Mouse (Mus musculus): ENCODE results near the gene Cdh4. TPM values are rescaled to one million over a fixed set of nuclear protein-coding genes. Genes with fewer than 3 reads are reported as not detected.

Gene Cdh4
- polyA plus RNA-seq, 1 experiment: 3.1 TPM

- DNase-seq (ENCODE audit: low spot score): no peak
These were observed 287.6 kb downstream of the Cdh4 start for GRCm38 (mm10) chr2:179729802-179730201.

- no peak for DNase-seq (ENCODE audit: low spot score)
These were observed 291.1 kb downstream of the Cdh4 start for GRCm38 (mm10) chr2:179733141-179733831.

GRCm38 (mm10) chr2:179742419-179742818, 300.2 kb downstream of the Cdh4 start:
- DNase-seq (ENCODE audit: low spot score): no peak

GRCm38 (mm10) chr2:179742828-179743227, 300.6 kb downstream of the Cdh4 start:
- no peak for DNase-seq (ENCODE audit: low spot score)

DNA sequence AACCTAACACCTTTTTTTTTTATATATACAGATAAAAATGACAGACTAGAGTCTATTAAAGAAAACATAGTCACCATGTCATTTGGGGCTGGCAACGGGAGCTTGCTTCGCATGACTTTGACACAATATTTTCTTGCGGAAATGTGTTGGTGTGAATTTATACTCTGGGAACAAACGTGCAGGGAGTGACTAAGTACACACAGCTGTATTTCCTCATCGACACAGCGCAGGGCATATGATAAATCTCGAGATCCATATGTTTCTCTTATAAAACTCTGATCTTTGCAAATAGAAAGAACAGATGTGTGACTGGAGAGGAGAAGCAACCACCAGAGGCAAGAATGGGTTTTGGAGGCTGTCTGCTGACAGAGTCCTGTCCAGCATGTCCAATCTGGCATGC, 304.3 kb downstream of the Cdh4 start:
- no peak for DNase-seq (ENCODE audit: low spot score)

- no peak for DNase-seq (ENCODE audit: low spot score)
These were observed 307.2 kb downstream of the Cdh4 start for GRCm38 (mm10) chr2:179749399-179749798.

DNA sequence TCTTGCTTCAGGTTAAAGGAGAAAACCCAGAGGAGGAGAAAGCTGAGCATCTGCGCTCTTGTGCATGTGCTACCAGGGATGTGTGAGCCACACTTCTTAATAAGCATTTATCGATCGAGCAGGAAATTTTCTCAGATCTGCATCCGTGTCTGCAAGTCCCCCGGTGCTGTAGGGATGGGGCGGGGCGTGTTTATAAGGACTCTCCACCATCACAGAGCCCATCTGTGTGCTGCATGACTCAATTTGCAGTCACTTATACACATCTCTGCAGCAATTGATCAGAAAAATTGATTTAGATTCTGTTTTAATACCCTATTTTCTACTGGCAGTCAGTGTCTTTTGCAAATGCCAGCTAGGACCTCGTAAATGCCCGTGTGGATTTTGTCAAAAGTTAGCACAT, 311.6 kb downstream of the Cdh4 start:
- DNase-seq (ENCODE audit: low spot score): no peak

- DNase-seq (ENCODE audit: low spot score): no peak
These were observed 312.5 kb downstream of the Cdh4 start for GRCm38 (mm10) chr2:179754776-179755175.

DNA sequence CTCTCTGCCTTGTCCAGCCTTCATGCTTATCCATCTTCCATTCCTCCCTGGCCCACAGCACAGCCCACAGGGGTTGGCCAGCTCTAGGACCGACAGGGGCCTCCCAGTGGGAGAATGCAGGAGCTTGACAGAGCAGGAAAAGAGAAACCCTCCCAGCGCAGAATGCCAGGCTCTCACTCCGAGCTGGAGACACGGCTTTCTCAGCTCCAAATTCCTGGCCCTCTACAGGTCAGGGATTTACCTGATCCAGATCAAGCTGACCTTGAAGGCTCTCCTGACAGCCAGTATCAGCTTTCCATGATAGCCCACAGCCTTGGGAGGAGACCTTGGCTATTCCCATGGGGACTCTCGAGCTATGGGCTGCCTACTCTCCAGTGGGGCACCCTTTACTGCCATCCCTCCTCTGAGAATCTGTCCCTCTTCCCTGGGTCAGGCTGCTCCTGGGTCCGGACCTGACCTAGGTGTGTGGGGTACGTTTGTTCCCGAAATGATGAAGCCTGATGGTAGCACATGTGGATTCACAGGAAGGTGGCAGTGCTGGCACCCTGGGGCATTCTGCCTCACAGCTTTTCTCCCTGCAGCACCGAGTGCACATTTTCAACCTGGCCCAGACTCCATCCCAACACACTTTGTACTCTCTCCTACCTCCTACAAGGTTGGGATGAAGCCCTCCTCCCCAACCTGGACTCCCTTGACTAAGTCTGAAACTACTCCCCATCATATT, 319.6 kb downstream of the Cdh4 start:
- DNase-seq (ENCODE audit: low spot score): no peak

GRCm38 (mm10) chr2:179762521-179763305, 320.5 kb downstream of the Cdh4 start:
- DNase-seq (ENCODE audit: low spot score): no peak

- DNase-seq (ENCODE audit: low spot score): no peak
These were observed 322.2 kb downstream of the Cdh4 start for GRCm38 (mm10) chr2:179764460-179764859.

- no peak for DNase-seq (ENCODE audit: low spot score)
These were observed 324.7 kb downstream of the Cdh4 start for GRCm38 (mm10) chr2:179766664-179767526.

DNA sequence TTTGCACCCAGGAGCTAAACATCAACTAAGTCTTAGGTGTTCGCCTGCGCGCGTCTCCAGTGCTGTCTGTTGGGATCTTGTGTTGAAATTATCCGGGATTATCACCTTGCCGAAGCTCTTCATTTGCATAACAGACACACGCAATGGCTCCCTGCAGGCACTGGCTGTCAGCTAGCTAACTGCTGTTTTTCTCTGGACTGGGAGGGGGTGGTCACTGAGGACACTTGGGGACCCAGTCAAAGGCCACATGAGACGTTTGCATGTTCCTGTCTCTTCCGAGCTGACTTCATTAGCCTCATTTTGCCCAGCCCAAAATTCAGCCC, 325.3 kb downstream of the Cdh4 start:
- DNase-seq (ENCODE audit: low spot score): no peak

DNA sequence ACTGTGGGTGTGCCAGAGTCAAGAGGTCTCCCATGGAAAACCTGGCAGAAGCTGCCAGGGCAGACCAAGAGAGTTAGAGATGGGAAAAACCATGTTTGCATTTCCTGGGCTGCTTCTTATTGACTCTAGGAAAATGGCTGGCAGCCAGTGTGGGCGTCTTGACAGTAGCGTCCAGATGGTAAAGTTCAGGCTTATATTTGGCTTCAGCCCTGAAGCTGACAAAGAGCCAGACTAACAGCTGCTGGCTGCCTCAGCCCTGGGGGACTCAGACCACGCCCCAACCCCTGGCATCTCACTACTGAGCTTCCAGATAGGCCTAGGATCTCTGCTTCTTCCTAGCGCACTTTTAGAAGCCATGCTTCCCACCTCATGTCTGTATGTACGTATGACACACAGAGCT, 326.9 kb downstream of the Cdh4 start:
- DNase-seq (ENCODE audit: low spot score): no peak

DNA sequence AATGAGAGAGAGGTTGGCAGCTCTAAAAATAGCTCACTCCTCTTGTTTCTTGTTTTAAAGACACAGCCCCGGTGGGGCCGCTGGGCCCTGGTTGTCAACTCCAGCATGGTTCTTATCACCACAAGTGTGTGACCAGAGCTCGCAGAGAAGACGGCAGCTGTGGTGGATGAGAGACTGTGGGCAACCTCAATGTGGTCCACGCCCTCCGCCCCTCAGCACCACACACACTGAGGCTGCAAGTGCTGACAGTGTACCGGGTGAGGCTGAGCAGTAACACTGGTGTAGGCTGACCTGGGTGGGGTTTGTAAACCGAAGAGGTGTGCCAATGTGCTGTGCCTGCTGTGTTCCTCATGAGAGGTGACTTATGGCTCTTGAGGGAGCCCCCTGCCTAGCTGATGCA, 327.7 kb downstream of the Cdh4 start:
- DNase-seq (ENCODE audit: low spot score): no peak

DNA sequence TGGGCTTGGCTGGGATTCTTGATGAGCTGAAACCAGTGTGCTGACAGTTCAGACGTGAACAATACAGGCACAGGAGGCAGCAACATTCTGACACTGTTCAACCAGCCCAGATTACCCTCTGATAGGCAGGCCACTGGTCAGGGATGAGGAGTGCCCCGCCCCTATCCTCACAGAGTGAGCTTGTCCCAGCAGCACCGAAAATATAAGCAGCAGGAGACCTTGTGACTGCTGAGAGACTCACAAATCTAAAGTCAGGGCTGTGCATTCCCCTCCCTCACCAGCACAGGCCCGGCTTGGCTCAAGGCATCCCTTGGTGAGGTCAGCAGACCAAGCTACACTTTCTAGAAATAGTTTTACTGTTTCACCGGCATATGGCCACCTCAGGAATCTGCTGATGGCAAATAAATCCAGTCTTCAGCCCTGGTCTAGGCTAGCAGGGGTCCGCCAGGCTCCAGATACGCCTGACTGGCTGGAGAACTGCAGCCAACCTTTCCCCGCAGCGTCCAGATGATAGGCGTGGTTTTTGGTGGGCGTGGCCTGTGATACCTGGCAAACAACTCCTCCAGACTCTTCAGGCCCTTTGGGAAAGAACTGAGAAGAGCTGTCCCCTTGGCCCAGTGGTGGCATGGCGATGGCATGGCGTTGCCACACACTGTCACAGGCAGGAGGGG, 332.3 kb downstream of the Cdh4 start:
- DNase-seq (ENCODE audit: low spot score): no peak

DNA sequence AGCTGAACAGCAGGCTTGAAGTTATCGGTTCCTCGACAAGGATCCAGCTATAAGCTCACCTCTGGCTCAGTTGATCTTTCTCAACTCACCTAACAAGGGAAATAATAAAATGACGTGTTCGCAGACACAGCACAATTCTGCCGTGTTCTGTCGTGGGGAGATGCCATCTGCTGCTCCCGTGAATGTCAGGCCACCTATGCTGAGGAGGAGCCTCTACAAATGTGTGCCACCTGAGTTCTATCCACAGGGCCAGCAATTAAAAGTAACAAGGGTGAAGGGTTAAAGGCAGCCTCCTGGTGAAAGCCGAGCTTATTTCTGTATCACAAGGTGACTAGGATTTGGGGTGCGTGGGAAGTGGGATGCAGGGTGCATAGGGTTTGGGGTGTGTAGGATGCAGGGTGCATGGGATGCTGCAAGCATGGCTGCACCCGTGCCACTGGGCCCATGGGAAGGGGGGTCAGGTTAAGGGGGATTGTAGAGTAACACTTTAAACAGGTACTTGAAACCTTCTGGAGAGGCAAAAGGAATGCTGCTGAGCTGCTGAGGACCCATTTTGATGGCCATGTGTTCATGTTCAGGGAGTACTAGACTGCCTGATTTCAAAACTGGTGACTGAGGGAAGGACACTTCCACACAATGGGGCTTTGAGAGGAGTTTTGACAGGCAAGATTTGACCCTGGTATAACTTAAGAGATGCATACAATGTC, 333.9 kb downstream of the Cdh4 start:
- no peak for DNase-seq (ENCODE audit: low spot score)

DNA sequence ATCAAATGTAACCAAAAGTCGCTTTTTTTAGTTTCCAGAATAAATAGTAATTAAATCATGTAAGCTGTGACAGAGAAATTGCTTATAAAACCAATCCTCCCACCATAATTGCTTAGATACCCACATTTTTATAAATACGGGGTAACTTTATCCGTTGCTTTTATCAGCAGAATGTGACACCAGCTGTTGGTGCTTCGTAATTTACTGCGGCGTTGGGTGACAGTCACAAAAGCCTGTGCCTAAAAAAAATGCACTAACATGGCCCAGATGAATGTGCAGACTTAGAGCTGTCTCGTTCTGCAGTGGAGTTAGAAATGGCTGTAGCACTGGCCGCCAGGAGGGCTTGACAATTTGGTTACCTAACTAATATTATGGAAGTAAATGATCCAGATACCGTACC, 337.0 kb downstream of the Cdh4 start:
- no peak for DNase-seq (ENCODE audit: low spot score)

DNA sequence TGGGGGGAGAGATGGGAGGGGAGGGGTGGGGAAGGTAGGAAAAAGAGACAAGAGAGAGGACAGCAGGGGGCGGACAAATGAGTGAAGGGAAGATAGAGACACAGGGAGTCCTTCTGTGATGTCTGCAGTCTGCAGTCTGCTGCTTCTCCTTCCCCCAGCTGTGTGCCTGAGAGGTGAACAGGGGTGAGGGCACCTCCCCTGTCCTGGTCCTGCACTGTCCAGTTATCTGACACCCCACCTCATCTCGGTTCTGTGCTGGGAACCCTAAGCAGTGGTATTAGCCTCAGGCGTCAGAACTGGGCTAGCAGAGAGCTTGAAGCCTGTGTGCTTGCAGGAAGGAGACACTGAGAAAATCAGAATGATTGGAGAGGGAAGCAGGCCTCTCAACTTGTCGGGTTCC, 338.7 kb downstream of the Cdh4 start:
- DNase-seq (ENCODE audit: low spot score): no peak

- DNase-seq (ENCODE audit: low spot score): no peak
These were observed 345.0 kb downstream of the Cdh4 start for GRCm38 (mm10) chr2:179787256-179787655.

DNA sequence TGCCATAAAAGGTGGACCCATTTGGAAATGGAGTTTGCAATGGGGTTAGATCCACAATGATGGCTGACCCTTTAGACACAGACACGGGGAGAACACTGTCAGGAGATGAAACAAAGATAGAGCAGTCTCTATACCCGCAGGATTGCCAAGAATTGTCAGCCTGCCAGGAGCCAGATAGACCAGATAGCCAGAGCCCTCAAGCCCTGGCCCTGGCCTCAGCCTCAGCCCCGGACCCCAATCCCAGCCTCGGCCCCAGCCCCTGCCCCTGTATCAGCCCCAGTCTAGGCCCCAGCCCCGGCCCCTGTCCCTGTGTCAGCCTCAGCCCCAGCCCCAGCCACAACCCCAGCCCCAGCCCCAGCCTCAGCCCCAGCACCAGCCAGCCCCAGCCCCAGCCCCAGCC, 345.6 kb downstream of the Cdh4 start:
- no peak for DNase-seq (ENCODE audit: low spot score)
